Mouse (Mus musculus): ENCODE results near the gene Prdm16.

Gene Prdm16

DNA sequence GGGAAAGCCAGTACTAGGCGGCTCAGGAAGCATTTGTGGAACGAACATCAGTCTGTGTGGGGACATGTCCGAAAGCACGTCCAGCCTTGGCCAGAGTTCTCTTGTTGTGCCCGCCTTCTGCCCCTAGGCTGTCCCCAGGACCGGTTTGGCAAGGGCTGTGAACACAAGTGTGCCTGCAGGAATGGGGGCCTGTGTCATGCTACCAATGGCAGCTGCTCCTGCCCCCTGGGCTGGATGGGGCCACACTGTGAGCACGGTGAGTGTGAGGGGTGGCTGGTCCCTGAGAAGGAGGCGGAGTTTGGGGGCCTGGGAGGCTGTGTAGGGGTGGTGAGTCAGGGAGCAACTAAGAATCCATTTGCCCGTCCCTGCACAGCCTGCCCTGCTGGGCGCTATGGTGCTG, 367.2 kb downstream of the Prdm16 start:
- DNase-seq (ENCODE audit: inconsistent ontology term) = peak; percentile 48

DNA sequence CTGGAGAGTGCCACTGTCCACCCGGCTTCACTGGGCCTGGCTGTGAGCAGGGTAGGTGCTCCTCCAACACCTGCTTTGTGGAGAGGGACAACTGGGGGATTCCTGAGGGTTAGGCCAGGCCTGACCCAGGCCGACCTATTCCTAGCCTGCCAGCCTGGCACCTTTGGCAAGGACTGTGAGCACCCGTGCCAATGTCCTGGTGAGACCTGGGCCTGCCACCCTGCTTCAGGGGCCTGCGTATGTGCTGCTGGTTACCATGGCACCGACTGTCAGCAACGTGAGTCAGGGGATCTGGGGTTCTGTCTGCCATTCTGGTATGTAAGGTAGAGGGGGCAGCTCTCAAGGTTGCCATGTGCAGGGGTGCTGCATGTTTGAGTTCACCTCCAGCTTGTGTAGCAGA, 369.2 kb downstream of the Prdm16 start:
- DNase-seq (ENCODE audit: inconsistent ontology term) = no peak

Data from Muller cell, postnatal 12 days (primary cell).